Mouse (Mus musculus) kidney, adult 18-20 months (tissue): ENCODE data around the gene Nox3.

ENCODE experiments used
- DNase-seq: peaks from one replicate; pipeline ENCODE4 v3.0.0; 2021

The Nox3 gene

GRCm38 (mm10) chr17:3602954-3603672, 92.9 kb downstream of the Nox3 start:
- no peak for DNase-seq

GRCm38 (mm10) chr17:3598393-3598792, 97.7 kb downstream of the Nox3 start:
- DNase-seq, result no peak

- no peak for DNase-seq
Measured at GRCm38 (mm10) chr17:3597866-3598265, 98.2 kb downstream of the Nox3 start.

- no peak for DNase-seq
Measured at GRCm38 (mm10) chr17:3597130-3597529, 98.9 kb downstream of the Nox3 start.
